Mouse (Mus musculus): ENCODE measurements at regions not wholly inside any gene's neighbourhood (a gene's known extent, or its start where the extent isn't known, plus 50 kb on each side); places are given as distances from the start of the nearest gene placed in this dataset.

DNA sequence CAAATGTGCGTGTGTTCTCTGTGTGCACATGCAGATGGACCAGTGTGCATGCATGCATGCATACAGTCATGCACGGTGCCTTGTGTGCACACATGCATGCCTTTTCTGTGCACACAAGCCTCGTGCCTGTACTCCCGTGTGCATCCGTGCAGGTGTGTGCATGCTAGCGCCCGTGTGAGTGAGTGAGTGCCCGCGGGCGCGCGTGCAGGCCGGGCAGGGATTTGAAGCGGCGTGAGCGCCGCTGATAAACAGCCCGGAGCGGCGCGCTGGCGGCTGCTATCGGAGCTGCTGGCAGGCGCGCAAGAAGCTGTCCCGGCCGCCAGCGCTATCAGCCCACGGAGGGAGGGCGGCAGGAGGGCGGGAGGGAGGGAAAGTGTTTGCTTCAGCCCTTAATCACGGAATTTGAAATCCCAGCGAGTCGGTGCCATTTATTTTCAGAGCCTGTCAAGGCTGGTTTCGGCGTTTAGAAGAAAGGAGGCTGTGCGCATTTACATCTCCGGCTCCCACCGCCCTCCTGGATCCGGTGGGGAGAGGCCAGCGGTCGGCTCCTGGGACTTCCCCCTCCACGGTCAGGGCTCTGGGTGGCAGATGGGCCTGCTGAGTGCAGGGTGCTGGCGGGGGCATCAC is 82.1 kb downstream of the Cstad start:
- TF ChIP-seq POLR2A (IDR thresholded peaks at IDR 0.05; ENCODE audit: borderline replicate concordance, insufficient read depth, low read length), result peak; percentile 38; the same call in 1 of the 2 replicates
- no peak for TF ChIP-seq CTCF (IDR thresholded peaks at IDR 0.05; ENCODE audit: borderline replicate concordance, insufficient read depth, low read depth, low read length)
- peak overlapping the region; percentile 24 for H3K27ac ChIP-seq (ENCODE audit: insufficient read depth, low read length)
- DNase-seq, result peak; percentile 75 to 77
- H3K27me3 ChIP-seq (ENCODE audit: control insufficient read depth, insufficient read depth, low read length), result no peaks in the 10 kb centered on the region
- WGBS, result 2% methylated on average over 44 of the region's 44 CpGs
- peak overlapping the region; percentile 46 for H3K4me3 ChIP-seq (replicated peaks; ENCODE audit: insufficient read depth, low read depth, low read length)
- peaks cover 15% of the 10 kb centered on the region for H3K4me1 ChIP-seq (ENCODE audit: control insufficient read depth, insufficient read depth, low read length)

DNA sequence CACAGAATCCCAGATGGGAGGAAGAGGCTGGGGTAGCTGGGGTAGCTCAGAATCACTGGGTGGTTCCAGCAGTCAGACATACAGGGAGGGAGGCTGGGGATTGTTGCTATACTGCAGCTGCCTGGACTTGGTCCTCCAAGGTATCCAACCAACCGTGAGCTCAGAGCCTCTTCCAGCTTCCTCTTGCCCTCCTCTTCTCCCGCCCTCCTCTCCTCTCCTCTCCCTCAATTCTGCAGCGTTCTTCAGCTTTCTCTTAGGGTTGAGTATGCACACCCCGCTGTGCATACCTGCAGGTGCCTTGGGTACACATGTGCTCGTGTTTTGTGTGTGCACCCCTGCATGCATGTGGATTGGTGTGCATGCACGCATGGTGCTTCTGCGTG is 81.6 kb downstream of the Cstad start:
- no peak for DNase-seq

DNA sequence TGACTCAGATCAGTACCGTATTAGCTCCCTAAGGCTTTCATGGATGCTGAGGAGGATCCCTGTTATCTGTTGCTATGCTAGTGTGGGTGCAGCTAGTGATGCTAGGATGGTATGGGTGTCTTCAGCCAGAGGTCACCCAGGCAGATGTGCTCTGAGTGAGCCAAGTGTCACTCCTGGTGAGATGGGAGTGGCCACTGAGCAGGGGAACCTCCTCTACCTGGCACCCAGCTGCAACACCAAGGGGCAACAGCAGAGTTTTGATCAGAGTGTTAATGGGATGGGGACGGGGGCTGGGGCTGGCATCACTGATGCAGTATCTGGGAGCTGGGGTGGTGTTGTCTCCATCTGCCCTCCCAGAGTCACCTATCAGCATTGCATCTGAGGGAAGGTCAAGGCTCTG is 81.0 kb downstream of the Cstad start:
- 97% methylated on average over 2 of the region's 2 CpGs for WGBS
- Histone ChIP-seq H3K4me3 (replicated peaks; ENCODE audit: insufficient read depth, low read depth, low read length) (no peak overlapping the region), H3K27me3 (ENCODE audit: control insufficient read depth, insufficient read depth, low read length) (no peaks in the 10 kb centered on the region), H3K4me1 (ENCODE audit: control insufficient read depth, insufficient read depth, low read length) (peaks cover 15% of the 10 kb centered on the region), H3K27ac (ENCODE audit: insufficient read depth, low read length) (no peak overlapping the region)
- TF ChIP-seq POLR2A (IDR thresholded peaks at IDR 0.05; ENCODE audit: borderline replicate concordance, insufficient read depth, low read length), result no peak
- TF ChIP-seq CTCF (IDR thresholded peaks at IDR 0.05; ENCODE audit: borderline replicate concordance, insufficient read depth, low read depth, low read length), result no peak
- no peak for DNase-seq

More for the DNA sequence above, 81.6 kb downstream of the Cstad start:
- H3K27ac ChIP-seq (ENCODE audit: insufficient read depth, low read length), result peak overlapping the region; percentile 1; the same call in 1 of the 2 replicates
- H3K27me3 ChIP-seq (ENCODE audit: control insufficient read depth, insufficient read depth, low read length), result no peaks in the 10 kb centered on the region
- peaks cover 15% of the 10 kb centered on the region for H3K4me1 ChIP-seq (ENCODE audit: control insufficient read depth, insufficient read depth, low read length)
- WGBS, result 23% methylated on average over 7 of the region's 7 CpGs
- TF ChIP-seq POLR2A (IDR thresholded peaks at IDR 0.05; ENCODE audit: borderline replicate concordance, insufficient read depth, low read length) (no peak), CTCF (IDR thresholded peaks at IDR 0.05; ENCODE audit: borderline replicate concordance, insufficient read depth, low read depth, low read length) (no peak)
- H3K4me3 ChIP-seq (replicated peaks; ENCODE audit: insufficient read depth, low read depth, low read length), result peak overlapping the region; percentile 46

DNA sequence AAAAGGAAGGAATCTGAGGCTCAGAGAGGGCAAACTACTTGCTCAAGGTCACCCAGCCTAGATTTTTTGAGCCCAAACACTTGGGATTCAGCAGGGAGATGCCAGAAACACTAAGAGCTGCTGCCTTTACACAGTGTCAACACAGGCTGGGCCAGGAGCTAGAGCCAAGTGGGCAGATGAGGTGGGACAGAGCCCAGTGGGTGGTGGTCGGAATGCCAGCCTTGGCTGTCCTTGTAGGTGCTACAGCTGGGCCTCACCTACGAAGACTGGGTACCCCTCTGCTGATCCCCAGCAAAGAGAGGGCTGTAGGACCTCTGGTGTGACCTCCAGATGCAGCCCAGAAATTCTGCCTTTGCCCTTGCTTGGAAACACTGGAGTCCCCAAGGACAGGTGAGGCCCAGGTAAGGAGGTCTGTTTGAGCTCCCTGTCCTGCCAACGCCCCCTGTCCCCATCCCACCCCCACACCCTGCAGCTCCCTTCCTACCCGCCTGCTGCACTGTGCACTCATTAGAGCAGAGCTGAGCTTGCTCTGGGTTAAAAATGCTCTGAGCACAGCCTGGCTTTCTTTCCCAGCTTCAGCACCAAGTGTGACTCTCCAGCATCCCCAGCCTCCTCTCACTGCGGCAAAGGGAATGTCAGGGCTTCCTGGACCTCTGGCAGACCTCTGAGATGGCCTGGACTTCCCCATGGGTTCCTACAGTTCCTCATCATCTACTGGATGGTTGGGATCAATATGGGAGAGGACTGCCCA is 76.2 kb downstream of the Cstad start:
- WGBS, result 46% methylated on average over 5 of the region's 5 CpGs
- no peak overlapping the region for H3K4me3 ChIP-seq (replicated peaks; ENCODE audit: insufficient read depth, low read depth, low read length)
- H3K27me3 ChIP-seq (ENCODE audit: control insufficient read depth, insufficient read depth, low read length), result no peaks in the 10 kb centered on the region
- DNase-seq, result no peak
- TF ChIP-seq POLR2A (IDR thresholded peaks at IDR 0.05; ENCODE audit: borderline replicate concordance, insufficient read depth, low read length) (no peak), CTCF (IDR thresholded peaks at IDR 0.05; ENCODE audit: borderline replicate concordance, insufficient read depth, low read depth, low read length) (no peak)
- peaks cover 2% of the 10 kb centered on the region; the same call in 1 of the 2 replicates for H3K4me1 ChIP-seq (ENCODE audit: control insufficient read depth, insufficient read depth, low read length)
- H3K27ac ChIP-seq (ENCODE audit: insufficient read depth, low read length), result no peak overlapping the region

DNA sequence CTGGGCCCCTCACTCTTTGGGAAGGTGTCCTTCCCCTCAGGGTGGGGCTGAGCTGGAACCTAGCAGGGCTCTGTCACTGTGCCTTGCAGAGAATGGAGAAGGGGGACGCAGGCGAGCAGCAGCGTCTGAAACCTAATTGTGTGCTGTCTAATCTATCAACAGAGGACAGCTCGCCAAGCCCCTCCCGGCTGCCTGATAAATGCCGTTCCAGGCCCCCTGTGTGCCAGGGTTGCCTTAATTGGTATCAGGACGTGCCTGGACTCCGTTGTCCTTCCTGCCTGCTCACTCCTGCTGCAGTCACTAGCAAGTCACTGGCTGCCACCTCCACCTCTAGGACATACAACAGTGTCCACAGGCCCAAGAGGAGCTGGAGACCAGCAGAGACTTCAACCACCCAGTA is 72.6 kb downstream of the Cstad start:
- Histone ChIP-seq H3K4me3 (replicated peaks; ENCODE audit: insufficient read depth, low read depth, low read length) (no peak overlapping the region), H3K27ac (ENCODE audit: insufficient read depth, low read length) (no peak overlapping the region)

DNA sequence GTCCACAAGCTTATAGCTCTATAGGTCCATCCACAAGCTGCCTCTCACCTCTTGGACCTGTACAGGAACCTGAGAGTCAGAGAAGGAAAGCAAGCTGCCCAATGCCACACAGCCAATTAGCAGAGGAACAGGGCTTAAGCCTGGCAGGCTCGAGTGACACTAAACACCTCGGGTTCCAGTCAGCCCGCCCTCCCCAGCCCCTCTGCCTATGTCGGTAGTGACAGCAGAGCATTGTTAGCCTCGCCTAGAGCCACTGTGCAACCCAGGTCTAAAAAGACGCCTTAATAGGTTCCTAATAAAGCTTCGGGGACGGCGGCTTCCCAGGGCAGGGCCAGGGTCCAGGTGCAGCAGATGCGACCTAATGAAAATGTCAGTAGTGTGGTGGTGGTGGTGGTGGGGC is 66.3 kb downstream of the Cstad start:
- no peaks in the 10 kb centered on the region for H3K27me3 ChIP-seq (ENCODE audit: control insufficient read depth, insufficient read depth, low read length)
- TF ChIP-seq CTCF (IDR thresholded peaks at IDR 0.05; ENCODE audit: borderline replicate concordance, insufficient read depth, low read depth, low read length) (no peak), POLR2A (IDR thresholded peaks at IDR 0.05; ENCODE audit: borderline replicate concordance, insufficient read depth, low read length) (no peak)
- WGBS, result 64% methylated on average over 10 of the region's 10 CpGs
- peaks cover 36% of the 10 kb centered on the region for H3K4me1 ChIP-seq (ENCODE audit: control insufficient read depth, insufficient read depth, low read length)
- no peak overlapping the region for H3K27ac ChIP-seq (ENCODE audit: insufficient read depth, low read length)
- DNase-seq, result no peak
- no peak overlapping the region for H3K4me3 ChIP-seq (replicated peaks; ENCODE audit: insufficient read depth, low read depth, low read length)

More for the DNA sequence above, 72.6 kb downstream of the Cstad start:
- no peaks in the 10 kb centered on the region for H3K27me3 ChIP-seq (ENCODE audit: control insufficient read depth, insufficient read depth, low read length)
- TF ChIP-seq POLR2A (IDR thresholded peaks at IDR 0.05; ENCODE audit: borderline replicate concordance, insufficient read depth, low read length) (no peak), CTCF (IDR thresholded peaks at IDR 0.05; ENCODE audit: borderline replicate concordance, insufficient read depth, low read depth, low read length) (no peak)
- no peaks in the 10 kb centered on the region for H3K4me1 ChIP-seq (ENCODE audit: control insufficient read depth, insufficient read depth, low read length)
- 50% methylated on average over 8 of the region's 8 CpGs for WGBS
- no peak for DNase-seq

DNA sequence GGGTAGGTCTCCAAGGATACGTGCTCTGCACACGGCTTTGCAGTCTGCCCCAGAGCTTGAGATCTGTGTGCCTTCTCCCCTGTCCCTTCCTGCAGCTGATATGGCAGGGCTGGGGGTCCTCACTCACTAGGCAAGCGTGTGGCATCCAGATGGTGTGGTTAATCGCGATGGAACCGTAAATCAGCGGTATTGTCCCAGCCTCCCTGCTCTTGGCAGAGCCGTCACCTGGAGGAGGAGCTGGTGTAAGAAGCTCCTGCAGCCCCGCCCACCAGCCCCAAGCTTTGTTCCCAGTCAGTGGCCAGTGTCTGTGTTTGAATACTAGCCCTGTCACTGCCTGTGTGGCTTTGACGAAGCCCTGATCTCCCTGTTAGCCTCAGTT is 65.8 kb downstream of the Cstad start:
- no peak for TF ChIP-seq POLR2A (IDR thresholded peaks at IDR 0.05; ENCODE audit: borderline replicate concordance, insufficient read depth, low read length)
- TF ChIP-seq CTCF (IDR thresholded peaks at IDR 0.05; ENCODE audit: borderline replicate concordance, insufficient read depth, low read depth, low read length), result no peak
- 37% methylated on average over 10 of the region's 10 CpGs for WGBS
- no peak overlapping the region for H3K4me3 ChIP-seq (replicated peaks; ENCODE audit: insufficient read depth, low read depth, low read length)
- H3K27me3 ChIP-seq (ENCODE audit: control insufficient read depth, insufficient read depth, low read length), result no peaks in the 10 kb centered on the region
- peaks cover 36% of the 10 kb centered on the region for H3K4me1 ChIP-seq (ENCODE audit: control insufficient read depth, insufficient read depth, low read length)
- DNase-seq, result peak in 1 of 2 experiments; percentile 40
- peak overlapping the region; percentile 15; the same call in 1 of the 2 replicates for H3K27ac ChIP-seq (ENCODE audit: insufficient read depth, low read length)
